Mouse (Mus musculus) cortical plate, adult 2 months (tissue): Measurements from ENCODE around the gene Klf11.

ENCODE experiments used
- CTCF ChIP-seq: fragments of 200-500 bp; IDR thresholded peaks from 2 replicates; pipeline ENCODE4 v1.5.1; 2011; ENCODE audit warnings: mild to moderate bottlenecking, control low read depth, low read length; ENCODE audit not compliant: insufficient read depth; ENCODE audit errors: extremely low read depth
- POLR2A ChIP-seq: fragments of 200-500 bp; IDR thresholded peaks from 2 replicates; pipeline ENCODE4 v1.6.1; 2011; ENCODE audit warnings: mild to moderate bottlenecking, low read length, control low read depth; ENCODE audit not compliant: insufficient read depth; ENCODE audit errors: extremely low read depth

GRCm38 (mm10) chr12:24686038-24686695 is 35.1 kb downstream of the Klf11 start:
- no peak for TF ChIP-seq POLR2A
- TF ChIP-seq CTCF, result no peak
